Mouse (Mus musculus): ENCODE data around the gene Rnaset2a. TPM values are rescaled to one million over a fixed set of nuclear protein-coding genes. Genes with fewer than 3 reads are reported as not detected.
"Not testable (repeated sequence)": the region's sequence is repeated elsewhere in the genome, so short reads cannot be mapped to it uniquely, and the experiment has no call there.

Gene Rnaset2a
- total RNA-seq, 2 experiments from 2014 or later, result 3.7 to 4.7 TPM

GRCm38 (mm10) chr17:8100405-8101296 is 47.2 kb downstream of the Rnaset2a start:
- H3K27ac ChIP-seq; intact Hi-C loops (cut with DNase I); H3K4me3 ChIP-seq; DNase-seq (ENCODE audit: extremely low spot score in 1 of 2, low spot score in 2 of 2): not testable (repeated sequence)

- intact Hi-C loops (cut with DNase I), result not testable (repeated sequence)
These were observed 51.7 kb downstream of the Rnaset2a start for GRCm38 (mm10) chr17:8096199-8096598.

DNA sequence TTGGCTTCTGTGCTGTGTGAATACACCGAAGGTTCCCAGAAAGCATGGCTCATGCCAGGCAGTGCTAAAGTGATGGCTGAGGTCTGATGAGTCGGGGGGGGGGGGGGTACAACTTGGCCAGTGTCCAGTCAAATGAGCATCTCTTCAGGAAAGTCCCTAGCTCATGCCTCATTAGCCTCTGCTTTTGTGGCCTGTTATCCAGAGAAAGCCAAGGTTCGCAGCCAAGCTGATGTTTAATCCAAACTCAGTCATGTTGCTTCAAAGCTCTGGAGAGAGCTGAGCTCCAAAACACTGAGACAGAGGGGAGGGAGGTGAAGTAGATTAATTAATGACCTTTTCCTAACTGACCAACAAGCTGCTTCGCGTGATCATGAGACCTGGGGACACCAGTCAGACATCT is 52.2 kb downstream of the Rnaset2a start:
- H3K27ac ChIP-seq; H3K4me3 ChIP-seq; intact Hi-C loops (cut with DNase I); DNase-seq (ENCODE audit: extremely low spot score in 1 of 2, low spot score in 2 of 2): not testable (repeated sequence)

More at GRCm38 (mm10) chr17:8096199-8096598, 51.7 kb downstream of the Rnaset2a start:
- H3K4me3 ChIP-seq; DNase-seq (ENCODE audit: extremely low spot score in 1 of 2, low spot score in 2 of 2); H3K27ac ChIP-seq: not testable (repeated sequence)

DNA sequence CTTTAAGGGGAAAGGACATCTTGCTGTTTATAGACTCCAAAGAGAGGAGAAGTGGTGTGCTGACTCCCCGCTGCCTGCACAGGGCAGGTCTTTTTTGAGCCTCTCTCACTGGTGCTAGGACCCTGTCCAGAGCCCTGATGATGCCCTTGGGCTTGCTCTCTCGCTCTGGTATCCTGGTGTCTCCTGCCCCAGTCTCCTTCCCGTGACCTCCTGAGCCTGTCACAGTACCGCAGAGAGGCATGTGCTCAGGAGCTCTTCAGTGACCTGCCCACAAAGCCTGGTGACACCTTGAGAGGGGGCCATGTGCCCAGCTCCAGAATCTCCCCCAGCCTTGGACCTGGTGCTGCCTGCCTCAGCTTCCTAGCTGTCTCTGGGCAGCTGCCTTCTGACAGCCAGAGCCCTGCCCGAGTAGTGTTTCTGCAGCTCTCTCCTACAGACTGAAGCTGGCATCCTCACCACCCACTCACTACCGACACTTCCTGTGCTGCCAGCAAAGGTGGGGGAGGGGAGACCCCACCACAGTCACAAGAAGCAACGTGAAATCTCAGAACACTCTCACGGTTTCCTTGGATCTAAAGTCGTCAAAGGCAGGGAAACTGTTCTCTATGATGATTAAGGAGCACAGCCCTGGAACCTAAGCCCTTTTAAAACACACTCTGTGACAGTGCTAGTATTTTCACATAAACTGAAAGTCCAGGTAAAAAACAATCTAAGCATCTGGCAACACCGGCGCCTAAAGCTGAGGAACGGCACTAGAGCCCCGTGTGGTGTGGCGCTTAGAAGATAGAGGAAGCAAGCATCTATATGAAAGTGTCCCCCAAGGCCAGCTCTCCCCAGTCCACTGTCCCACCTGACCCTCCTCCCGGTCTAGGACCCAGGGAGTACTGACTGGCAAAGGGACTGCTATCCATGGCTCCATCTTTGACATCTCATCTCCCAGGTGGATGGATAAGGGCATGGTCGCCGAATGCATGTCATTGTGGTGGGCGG is 55.1 kb downstream of the Rnaset2a start:
- DNase-seq (ENCODE audit: extremely low spot score in 1 of 2, low spot score in 2 of 2); intact Hi-C loops (cut with DNase I); H3K27ac ChIP-seq; H3K4me3 ChIP-seq: not testable (repeated sequence)

GRCm38 (mm10) chr17:8091320-8091719 is 56.6 kb downstream of the Rnaset2a start:
- DNase-seq (ENCODE audit: extremely low spot score in 1 of 2, low spot score in 2 of 2); H3K27ac ChIP-seq; intact Hi-C loops (cut with DNase I); H3K4me3 ChIP-seq: not testable (repeated sequence)

DNA sequence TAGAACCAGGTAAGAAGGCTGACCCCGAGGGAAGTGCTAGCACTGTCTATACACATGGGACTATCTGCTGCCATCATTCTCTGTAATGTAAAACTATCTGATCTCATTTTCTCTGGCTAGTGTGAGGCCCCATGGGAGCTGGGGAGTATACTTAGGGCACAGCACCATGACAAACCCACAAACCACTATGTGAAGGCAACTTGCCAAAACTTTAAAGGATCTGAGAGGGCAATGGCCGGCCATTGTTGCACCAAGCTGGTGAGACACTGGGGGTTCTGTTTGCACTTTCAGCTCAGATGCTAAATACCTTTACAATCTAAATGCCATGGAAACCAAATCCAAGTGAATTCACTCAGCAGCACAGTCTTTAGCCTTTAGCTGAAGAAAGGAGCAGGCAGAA is 78.0 kb downstream of the Rnaset2a start:
- H3K27ac ChIP-seq; H3K4me3 ChIP-seq; intact Hi-C loops (cut with DNase I); DNase-seq (ENCODE audit: extremely low spot score in 1 of 2, low spot score in 2 of 2): not testable (repeated sequence)

Other genes starting within 250 kb of the Rnaset2a start
- gene Tagap, start 222.1 kb downstream of the Rnaset2a start, total RNA-seq (2021), result 1 to 10 TPM; 4.6 to 6.0 TPM
- 10 to 100 TPM; 31.7 to 39.7 TPM for gene Rsph3a, start 202.5 kb downstream of the Rnaset2a start, total RNA-seq (2021)
- gene Gm49673, start 309 bp downstream of the Rnaset2a start, total RNA-seq (2021), result under 1 TPM; 0.18 to 0.61 TPM
- gene Fgfr1op, start 17.4 kb upstream of the Rnaset2a start, total RNA-seq (2021), result 10 to 100 TPM; 21.4 to 21.7 TPM
- gene Ccr6, start 87.9 kb upstream of the Rnaset2a start, total RNA-seq (2021), result not detected
- gene Mpc1, start 134.8 kb upstream of the Rnaset2a start, total RNA-seq (2021), result 100 to 1,000 TPM; 170 to 173 TPM
- gene Sft2d1, start 163.0 kb upstream of the Rnaset2a start, total RNA-seq (2021), result 10 to 100 TPM; 63.8 to 65.7 TPM
- 10 to 100 TPM; 12.6 to 15.5 TPM for gene Prr18, start 189.4 kb upstream of the Rnaset2a start, total RNA-seq (2021)
- under 1 TPM; 0.70 to 0.79 TPM for gene T2, start 207.9 kb upstream of the Rnaset2a start, total RNA-seq (2021)